Mouse (Mus musculus): ENCODE results near the gene Nav2. TPM values are rescaled to one million over a fixed set of nuclear protein-coding genes. Genes with fewer than 3 reads are reported as not detected.

Nav2 gene
- polyA plus RNA-seq, 1 experiment from 2014 or later: 22.4 TPM

DNA sequence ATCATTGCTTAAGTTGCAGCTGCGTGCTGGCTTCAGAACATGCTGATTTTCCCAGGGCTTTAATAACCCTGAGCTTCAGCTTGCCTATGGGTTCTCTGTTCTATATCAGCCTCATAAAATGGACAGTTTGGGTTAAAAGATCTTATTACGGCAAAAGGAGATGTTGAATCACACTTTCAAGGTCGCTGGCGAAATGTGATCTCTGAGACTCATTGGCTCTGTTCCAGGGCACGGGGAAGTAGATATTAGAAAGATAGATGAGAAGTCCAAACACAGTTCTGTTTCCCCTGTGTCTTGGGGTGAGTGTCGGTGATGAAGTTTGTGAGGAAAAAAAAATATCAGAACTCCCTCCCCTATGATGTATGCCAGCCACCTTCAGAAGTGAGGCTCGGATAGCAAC lies 98.4 kb downstream of the Nav2 start:
- no peak overlapping the region for H3K27ac ChIP-seq (ENCODE audit: low read length)
- H3K4me3 ChIP-seq (ENCODE audit: low read depth, low read length): no peak overlapping the region
- peak; percentile 34 for DNase-seq (ENCODE audit: low spot score)
- no peaks in the 10 kb centered on the region for H3K4me1 ChIP-seq (ENCODE audit: insufficient read depth, low read depth, low read length)
- H3K9ac ChIP-seq (replicated peaks; ENCODE audit: low read depth): no peak overlapping the region
- no peak for TF ChIP-seq EP300 (IDR thresholded peaks at IDR 0.05)
- H3K36me3 ChIP-seq (ENCODE audit: insufficient read depth, low read length): no peaks in the 10 kb centered on the region
- ATAC-seq: no peak; the same call in 1 of the 2 replicates
- H3K27me3 ChIP-seq (replicated peaks; ENCODE audit: insufficient read depth, low read length): no peaks in the 10 kb centered on the region
- H3K4me2 ChIP-seq (replicated peaks; ENCODE audit: low read depth, low read length): no peak overlapping the region
- WGBS: 33% methylated on average over 7 of the region's 7 CpGs
- H3K9me3 ChIP-seq (ENCODE audit: low read length): no peaks in the 10 kb centered on the region

- H3K4me3 ChIP-seq (ENCODE audit: low read depth, low read length): no peak overlapping the region
- H3K27ac ChIP-seq (ENCODE audit: low read length): no peak overlapping the region
- no peak overlapping the region for H3K4me2 ChIP-seq (replicated peaks; ENCODE audit: low read depth, low read length)
- 95% methylated on average over 6 of the region's 6 CpGs for WGBS
- H3K9ac ChIP-seq (replicated peaks; ENCODE audit: low read depth): no peak overlapping the region
- TF ChIP-seq CTCF (IDR thresholded peaks at IDR 0.05) (no peak), EP300 (IDR thresholded peaks at IDR 0.05) (no peak)
- H3K27me3 ChIP-seq (replicated peaks; ENCODE audit: insufficient read depth, low read length): no peaks in the 10 kb centered on the region
- no peaks in the 10 kb centered on the region for H3K4me1 ChIP-seq (ENCODE audit: insufficient read depth, low read depth, low read length)
- H3K9me3 ChIP-seq (ENCODE audit: low read length): no peaks in the 10 kb centered on the region
- no peaks in the 10 kb centered on the region for H3K36me3 ChIP-seq (ENCODE audit: insufficient read depth, low read length)
- ATAC-seq: no peak
- DNase-seq (ENCODE audit: low spot score): no peak
Observed at GRCm38 (mm10) chr7:49010739-49011138, 102.2 kb downstream of the Nav2 start.

GRCm38 (mm10) chr7:49012027-49012426 lies 103.5 kb downstream of the Nav2 start:
- Histone ChIP-seq H3K27me3 (replicated peaks; ENCODE audit: insufficient read depth, low read length) (no peaks in the 10 kb centered on the region), H3K4me1 (ENCODE audit: insufficient read depth, low read depth, low read length) (no peaks in the 10 kb centered on the region), H3K4me2 (replicated peaks; ENCODE audit: low read depth, low read length) (no peak overlapping the region), H3K36me3 (ENCODE audit: insufficient read depth, low read length) (no peaks in the 10 kb centered on the region), H3K4me3 (ENCODE audit: low read depth, low read length) (no peak overlapping the region), H3K9me3 (ENCODE audit: low read length) (no peaks in the 10 kb centered on the region), H3K27ac (ENCODE audit: low read length) (no peak overlapping the region), H3K9ac (replicated peaks; ENCODE audit: low read depth) (no peak overlapping the region)
- 50% methylated on average over 1 of the region's 1 CpGs for WGBS
- DNase-seq (ENCODE audit: low spot score): peak; percentile 28
- ATAC-seq: no peak
- TF ChIP-seq CTCF (IDR thresholded peaks at IDR 0.05) (peak; percentile 53), EP300 (IDR thresholded peaks at IDR 0.05) (no peak)

- TF ChIP-seq CTCF (IDR thresholded peaks at IDR 0.05) (no peak), EP300 (IDR thresholded peaks at IDR 0.05) (no peak)
Observed at GRCm38 (mm10) chr7:49014480-49014879, 106.0 kb downstream of the Nav2 start.

DNA sequence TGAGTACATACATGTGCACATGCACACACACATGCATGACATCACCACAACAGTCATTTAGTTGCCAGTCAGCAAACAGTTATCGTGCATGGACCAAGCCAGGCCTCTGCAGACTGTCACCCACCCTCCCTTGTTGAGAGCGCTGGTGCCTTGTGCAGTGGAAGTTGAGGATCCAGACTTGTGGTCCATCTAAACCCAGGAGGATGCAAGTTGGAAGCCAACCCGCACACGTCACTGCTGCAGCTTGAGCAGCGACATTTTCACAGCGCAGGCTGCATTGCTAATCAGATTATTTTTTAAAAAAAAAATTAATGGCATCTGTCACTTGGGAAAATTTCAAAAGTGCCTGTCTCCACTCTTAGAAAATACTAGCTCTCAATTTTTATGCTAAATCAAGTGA lies 106.8 kb downstream of the Nav2 start:
- Histone ChIP-seq H3K9ac (replicated peaks; ENCODE audit: low read depth) (no peak overlapping the region), H3K4me2 (replicated peaks; ENCODE audit: low read depth, low read length) (no peak overlapping the region), H3K27me3 (replicated peaks; ENCODE audit: insufficient read depth, low read length) (no peaks in the 10 kb centered on the region), H3K36me3 (ENCODE audit: insufficient read depth, low read length) (no peaks in the 10 kb centered on the region), H3K9me3 (ENCODE audit: low read length) (no peaks in the 10 kb centered on the region), H3K27ac (ENCODE audit: low read length) (no peak overlapping the region), H3K4me3 (ENCODE audit: low read depth, low read length) (no peak overlapping the region), H3K4me1 (ENCODE audit: insufficient read depth, low read depth, low read length) (no peaks in the 10 kb centered on the region)
- TF ChIP-seq CTCF (IDR thresholded peaks at IDR 0.05) (no peak), EP300 (IDR thresholded peaks at IDR 0.05) (no peak)
- no peak for DNase-seq (ENCODE audit: low spot score)
- 94% methylated on average over 6 of the region's 6 CpGs for WGBS
- ATAC-seq: no peak

More at GRCm38 (mm10) chr7:49014480-49014879, 106.0 kb downstream of the Nav2 start:
- no peak overlapping the region for H3K4me3 ChIP-seq (ENCODE audit: low read depth, low read length)
- H3K4me2 ChIP-seq (replicated peaks; ENCODE audit: low read depth, low read length): no peak overlapping the region
- H3K9me3 ChIP-seq (ENCODE audit: low read length): no peaks in the 10 kb centered on the region
- H3K27me3 ChIP-seq (replicated peaks; ENCODE audit: insufficient read depth, low read length): no peaks in the 10 kb centered on the region
- no peaks in the 10 kb centered on the region for H3K36me3 ChIP-seq (ENCODE audit: insufficient read depth, low read length)
- no peak overlapping the region for H3K9ac ChIP-seq (replicated peaks; ENCODE audit: low read depth)
- WGBS: 88% methylated on average over 10 of the region's 10 CpGs
- H3K27ac ChIP-seq (ENCODE audit: low read length): no peak overlapping the region
- no peaks in the 10 kb centered on the region for H3K4me1 ChIP-seq (ENCODE audit: insufficient read depth, low read depth, low read length)
- ATAC-seq (no peak), DNase-seq (ENCODE audit: low spot score) (no peak)

DNA sequence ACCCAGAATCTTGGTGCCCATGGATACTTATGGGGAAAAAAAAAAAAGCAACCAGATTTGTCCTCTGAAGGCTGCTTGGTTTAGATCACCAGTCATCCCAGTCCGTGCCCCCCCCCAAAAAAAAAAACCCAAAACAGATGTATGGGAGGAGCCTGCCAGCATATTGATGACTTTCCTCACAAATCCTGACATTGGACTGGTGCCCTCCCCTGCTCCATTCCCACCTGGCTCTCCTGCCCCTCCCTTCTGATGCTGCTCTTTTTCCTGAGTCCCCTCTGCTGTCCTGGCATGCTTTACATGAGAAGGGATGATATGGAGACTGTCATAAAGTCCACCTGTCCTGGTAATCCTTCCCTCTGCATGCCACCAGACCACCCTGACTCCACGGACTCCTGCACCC lies 107.6 kb downstream of the Nav2 start:
- 55% methylated on average over 2 of the region's 2 CpGs for WGBS
- no peak overlapping the region for H3K4me3 ChIP-seq (ENCODE audit: low read depth, low read length)
- no peaks in the 10 kb centered on the region for H3K27me3 ChIP-seq (replicated peaks; ENCODE audit: insufficient read depth, low read length)

DNA sequence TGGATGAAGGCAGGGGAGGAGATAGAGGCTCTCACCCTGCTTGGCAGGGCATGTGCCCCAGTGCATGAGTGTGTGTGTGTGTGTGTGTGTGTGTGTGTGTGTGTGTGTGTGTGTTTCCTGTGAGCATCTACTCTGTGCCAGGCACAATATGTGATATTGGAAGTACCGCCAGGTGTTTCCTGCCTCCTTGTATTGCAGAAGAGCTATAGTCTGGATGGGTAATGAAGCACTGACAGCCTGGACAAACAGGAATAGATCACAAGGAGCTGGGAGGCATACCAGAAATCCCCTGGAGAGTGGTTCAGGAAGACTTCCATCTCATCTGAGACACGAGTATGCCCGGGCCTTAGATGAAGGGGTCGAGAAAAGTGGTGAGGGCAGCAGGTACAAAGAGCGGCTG lies 109.3 kb downstream of the Nav2 start:
- H3K9ac ChIP-seq (replicated peaks; ENCODE audit: low read depth): no peak overlapping the region
- DNase-seq (ENCODE audit: low spot score): no peak
- TF ChIP-seq EP300 (IDR thresholded peaks at IDR 0.05): no peak
- TF ChIP-seq CTCF (IDR thresholded peaks at IDR 0.05): no peak
- H3K27ac ChIP-seq (ENCODE audit: low read length): no peak overlapping the region
- peak; percentile 28 for ATAC-seq
- H3K4me1 ChIP-seq (ENCODE audit: insufficient read depth, low read depth, low read length): no peaks in the 10 kb centered on the region
- H3K4me2 ChIP-seq (replicated peaks; ENCODE audit: low read depth, low read length): no peak overlapping the region
- H3K4me3 ChIP-seq (ENCODE audit: low read depth, low read length): no peak overlapping the region
- no peaks in the 10 kb centered on the region for H3K9me3 ChIP-seq (ENCODE audit: low read length)
- 74% methylated on average over 5 of the region's 5 CpGs for WGBS
- H3K36me3 ChIP-seq (ENCODE audit: insufficient read depth, low read length): no peaks in the 10 kb centered on the region
- no peaks in the 10 kb centered on the region for H3K27me3 ChIP-seq (replicated peaks; ENCODE audit: insufficient read depth, low read length)

More for the DNA sequence above, 107.6 kb downstream of the Nav2 start:
- Histone ChIP-seq H3K4me2 (replicated peaks; ENCODE audit: low read depth, low read length) (no peak overlapping the region), H3K9me3 (ENCODE audit: low read length) (no peaks in the 10 kb centered on the region), H3K9ac (replicated peaks; ENCODE audit: low read depth) (no peak overlapping the region), H3K36me3 (ENCODE audit: insufficient read depth, low read length) (no peaks in the 10 kb centered on the region), H3K4me1 (ENCODE audit: insufficient read depth, low read depth, low read length) (no peaks in the 10 kb centered on the region), H3K27ac (ENCODE audit: low read length) (no peak overlapping the region)
- no peak for ATAC-seq
- DNase-seq (ENCODE audit: low spot score): no peak
- no peak for TF ChIP-seq EP300 (IDR thresholded peaks at IDR 0.05)

All from lung, postnatal 0 days (tissue).